Mouse (Mus musculus) G1E (cell line): ENCODE results near the gene Krt28.

Source experiments
- CTCF ChIP-seq: IDR thresholded peaks from 2 replicates; pipeline ENCODE4 v1.5.1; 2012; ENCODE audit warnings: low read depth, low read length, inconsistent platforms, mixed read lengths
- GATA1 ChIP-seq: IDR thresholded peaks from 2 replicates; pipeline ENCODE4 v1.6.1; 2012; ENCODE audit warnings: borderline replicate concordance, low read length, inconsistent platforms, mixed read lengths
- POLR2AphosphoS5 ChIP-seq: IDR thresholded peaks from 2 replicates; pipeline ENCODE4 v1.6.1; 2012; ENCODE audit warnings: low read depth, low read length, inconsistent platforms; ENCODE audit not compliant: insufficient replicate concordance
- TAL1 ChIP-seq: conservative IDR thresholded peaks from 2 replicates; pipeline ENCODE4 v1.6.1; 2012; ENCODE audit warnings: low read depth, low read length, inconsistent platforms, mixed read lengths

GRCm38 (mm10) chr11:99392492-99392891, 17.8 kb upstream of the Krt28 start:
- no peak for TF ChIP-seq CTCF
- no peak for TF ChIP-seq POLR2AphosphoS5
- TF ChIP-seq TAL1 = no peak
- TF ChIP-seq GATA1 = no peak
